Mouse (Mus musculus) adrenal gland, postnatal 4 days (tissue): ENCODE results near the gene Phykpl. TPM values are rescaled to one million over a fixed set of nuclear protein-coding genes. Genes with fewer than 3 reads are reported as not detected.

ENCODE experiments used
- DNase-seq, 2 experiments: peaks; one replicate each; pipeline ENCODE4 v3.0.0; 2021 to 2022; ENCODE audit warnings: low spot score in 2 of 2, mixed read lengths in 2 of 2
- long read RNA-seq, 2 experiments: library from polyadenylated mRNA; stranded (forward); transcript quantifications; one replicate each; pipeline ENCODE4 v2.0.0; 2021
- total RNA-seq, 2 experiments: library from RNA; stranded (reverse); gene quantifications; 2 replicates each; pipeline ENCODE4 v1.2.3; 2021

The Phykpl gene
- total RNA-seq = 10 to 100 TPM; 39.2 to 42.2 TPM
- long read RNA-seq, experiment 1, transcript Phykpl-206 (13 exons, 3,116 nt) = major isoform, 22 of 35 reads
- long read RNA-seq, experiment 1, partial matches to known transcripts = 4 of 35 reads
- long read RNA-seq, experiment 1, other reads (novel, unspliced or antisense) = 8 of 35 reads
- long read RNA-seq, experiment 2, transcript Phykpl-206 (13 exons, 3,116 nt) = major isoform, 25 of 46 reads
- long read RNA-seq, experiment 2, partial matches to known transcripts = 6 of 46 reads
- long read RNA-seq, experiment 2, other reads (novel, unspliced or antisense) = 11 of 46 reads

- peak; percentile 90 to 96 for DNase-seq
These were observed at the start of gene Phykpl for GRCm38 (mm10) chr11:51584431-51585248. TSS of gene Phykpl (plus strand) at chr11:51584757.

- DNase-seq = no peak
These were observed 46.2 kb upstream of the Phykpl start for GRCm38 (mm10) chr11:51538388-51538787.

GRCm38 (mm10) chr11:51538919-51539758, 45.4 kb upstream of the Phykpl start:
- DNase-seq = no peak

- DNase-seq = peak; percentile 92 to 97
These were observed 44.7 kb upstream of the Phykpl start for GRCm38 (mm10) chr11:51539759-51540282.

GRCm38 (mm10) chr11:51542424-51542823, 42.1 kb upstream of the Phykpl start:
- no peak for DNase-seq

GRCm38 (mm10) chr11:51543487-51544050, 41.0 kb upstream of the Phykpl start:
- DNase-seq = no peak

- no peak for DNase-seq
These were observed 40.1 kb upstream of the Phykpl start for GRCm38 (mm10) chr11:51544413-51544812.

GRCm38 (mm10) chr11:51545811-51546210, 38.7 kb upstream of the Phykpl start:
- DNase-seq = no peak

- DNase-seq = no peak
These were observed 33.3 kb upstream of the Phykpl start for GRCm38 (mm10) chr11:51551253-51551652.

- DNase-seq = no peak
These were observed 32.5 kb upstream of the Phykpl start for GRCm38 (mm10) chr11:51552091-51552490.

- DNase-seq = no peak
These were observed 30.0 kb upstream of the Phykpl start for GRCm38 (mm10) chr11:51554590-51554989.

GRCm38 (mm10) chr11:51555066-51555465, 29.5 kb upstream of the Phykpl start:
- no peak for DNase-seq

- DNase-seq = no peak
These were observed 21.3 kb upstream of the Phykpl start for GRCm38 (mm10) chr11:51563276-51563675.

- no peak for DNase-seq
These were observed 19.5 kb upstream of the Phykpl start for GRCm38 (mm10) chr11:51565062-51565461.

GRCm38 (mm10) chr11:51565951-51566350, 18.6 kb upstream of the Phykpl start:
- no peak for DNase-seq

- DNase-seq = no peak
These were observed 15.8 kb upstream of the Phykpl start for GRCm38 (mm10) chr11:51568801-51569200.

GRCm38 (mm10) chr11:51576454-51576853, 8.1 kb upstream of the Phykpl start:
- DNase-seq = no peak

GRCm38 (mm10) chr11:51577587-51577986, 7.0 kb upstream of the Phykpl start:
- DNase-seq = no peak

- DNase-seq = no peak
These were observed 5.5 kb upstream of the Phykpl start for GRCm38 (mm10) chr11:51579024-51579423.

GRCm38 (mm10) chr11:51582713-51583112, 1.8 kb upstream of the Phykpl start:
- DNase-seq = peak; percentile 68 to 79

GRCm38 (mm10) chr11:51584057-51584430, 513 bp upstream of the Phykpl start:
- DNase-seq = no peak
